Mouse (Mus musculus) liver, embryonic 14.5 days (tissue): ENCODE data around the gene Mycbpap. TPM values are rescaled to one million over a fixed set of nuclear protein-coding genes. Genes with fewer than 3 reads are reported as not detected.
A peak's percentile ranks its signal among the peaks of the same experiment; 100 is the strongest.

Experiments used
- ATAC-seq: fragments of 200-750 bp; cut with Nextera tagmentation; 2 replicates; pipeline ENCODE4 v1.8.0; 2017; ENCODE audit warnings: moderate number of reproducible peaks, mild to moderate bottlenecking, moderate library complexity; ENCODE audit not compliant: insufficient read depth
- DNase-seq, 3 experiments: peaks; one replicate each; pipeline ENCODE4 v3.0.0-alpha.2; 2012 to 2013; ENCODE audit warnings: low read depth in 3 of 3, low spot score in 3 of 3
- H3K27ac ChIP-seq: fragments of 300-500 bp; sonication (generic); 2 replicates; pipeline ENCODE4 v1.5.1; 2014; ENCODE audit warnings: moderate library complexity, mild to moderate bottlenecking, control low read depth, inconsistent platforms
- H3K27me3 ChIP-seq: fragments of 300-500 bp; sonication (generic); 2 replicates; pipeline ENCODE4 v1.6.1; 2014; ENCODE audit warnings: mild to moderate bottlenecking, low read length, moderate library complexity; ENCODE audit not compliant: control insufficient read depth, insufficient read depth
- H3K36me3 ChIP-seq: fragments of 300-500 bp; sonication (generic); replicated peaks from 2 replicates; pipeline ENCODE4 v1.6.1; 2014; ENCODE audit warnings: low read depth; ENCODE audit not compliant: control insufficient read depth, insufficient read depth
- H3K4me1 ChIP-seq, 2 experiments: fragments of 200-500 bp in 1 of 2; fragments of 300-500 bp in 1 of 2; sonication (generic) in 1 of 2; replicated peaks; 2 replicates each; pipeline ENCODE4 v1.6.1; 2012 to 2014; ENCODE audit warnings: antibody characterized with exemption in 1 of 2, inconsistent platforms in 1 of 2, low read length in 1 of 2; ENCODE audit not compliant: control insufficient read depth in 2 of 2, insufficient read depth in 2 of 2
- H3K4me2 ChIP-seq: fragments of 300-500 bp; sonication (generic); 2 replicates; pipeline ENCODE4 v1.6.1; 2014; ENCODE audit warnings: low read depth, mild to moderate bottlenecking, control low read depth, moderate library complexity
- H3K4me3 ChIP-seq, 2 experiments: fragments of 200-500 bp in 1 of 2; fragments of 300-500 bp in 1 of 2; sonication (generic) in 1 of 2; 2 replicates each; pipeline ENCODE4 v1.5.1; 2012 to 2014; ENCODE audit warnings: low read depth in 2 of 2, low read length in 2 of 2, mild to moderate bottlenecking in 2 of 2, control low read depth in 1 of 2, inconsistent platforms in 1 of 2, moderate library complexity in 1 of 2; ENCODE audit not compliant: insufficient read depth in 1 of 2
- H3K9ac ChIP-seq: fragments of 300-500 bp; sonication (generic); replicated peaks from 2 replicates; pipeline ENCODE4 v1.6.1; 2014; ENCODE audit warnings: mild to moderate bottlenecking, control low read depth, moderate library complexity
- H3K9me3 ChIP-seq: fragments of 300-500 bp; sonication (generic); 2 replicates; pipeline ENCODE4 v1.6.1; 2016; ENCODE audit warnings: low read length, mixed read lengths; ENCODE audit not compliant: control insufficient read depth
- CTCF ChIP-seq: IDR thresholded peaks from 2 replicates; pipeline ENCODE4 v1.5.1; 2016; ENCODE audit warnings: antibody characterized with exemption, low read depth, control low read depth
- EP300 ChIP-seq: IDR thresholded peaks from 2 replicates; pipeline ENCODE4 v1.6.1; 2016; ENCODE audit warnings: antibody characterized with exemption, low read depth
- WGBS: fragments of 180-500 bp; shearing (Covaris S2); extraction: QIAGEN DNeasy Blood & Tissue Kit; methylation state at CpG from one replicate; pipeline ENCODE4 v1.1.7; 2014; ENCODE audit not compliant: insufficient replicate concordance; 5-methylcytosine and 5-hydroxymethylcytosine counted together
- polyA plus RNA-seq, 2 experiments: library from polyadenylated mRNA; depleted of rRNA in 1 of 2; stranded (reverse) in 1 of 2; unstranded in 1 of 2; fragments of >200 nt; fragmentation: Nextera tagmentation in 1 of 2; extraction: Ambion mirVana in 1 of 2; gene quantifications; 2 replicates each; pipeline versions ENCODE4 v1.2.1 to v1.2.3; 2012 to 2014

Mycbpap gene
- polyA plus RNA-seq (2012; rRNA removed) (0.03 and 0.09 TPM in 2 replicates), polyA plus RNA-seq (2014; fragmentation: Nextera tagmentation; extraction: Ambion mirVana) (not detected in 2 replicates)

- H3K4me3 ChIP-seq: peak within 1 kb of the TSS; percentile 45 to 56
- no peak within 1 kb of the TSS for H3K9ac ChIP-seq
- no peak within 1 kb of the TSS for H3K27ac ChIP-seq
- WGBS: 1% methylated on average over 42 of the region's 42 CpGs
- TF ChIP-seq CTCF (peak; percentile 32; the same call in 1 of the 2 replicates), EP300 (no peak)
- no peaks in the 10 kb centered on the region for H3K27me3 ChIP-seq
- peak within 1 kb of the TSS; percentile 65 for H3K4me2 ChIP-seq
- peak in 1 of 3 experiments; percentile 22 for DNase-seq
- no peaks in the 10 kb centered on the region for H3K4me1 ChIP-seq
- peak; percentile 31 for ATAC-seq
- H3K36me3 ChIP-seq: no peaks in the 10 kb centered on the region
- no peaks in the 10 kb centered on the region for H3K9me3 ChIP-seq
Measured at GRCm38 (mm10) chr11:94521219-94521843, at the start of gene Mycbpap. Gene Mycbpap (minus strand): TSS chr11:94521742.

GRCm38 (mm10) chr11:94570612-94571011, 49.1 kb upstream of the Mycbpap start:
- Histone ChIP-seq H3K4me2 (no peak overlapping the region), H3K36me3 (no peaks in the 10 kb centered on the region), H3K9ac (no peak overlapping the region), H3K9me3 (no peaks in the 10 kb centered on the region), H3K4me1 (no peaks in the 10 kb centered on the region), H3K27me3 (no peaks in the 10 kb centered on the region; the same call in 1 of the 2 replicates), H3K4me3 (no peak overlapping the region), H3K27ac (no peak overlapping the region)
- no peak for TF ChIP-seq CTCF
- DNase-seq (no peak), ATAC-seq (no peak)
- WGBS: 12% methylated on average over 9 of the region's 9 CpGs

GRCm38 (mm10) chr11:94567326-94567725, 45.8 kb upstream of the Mycbpap start:
- DNase-seq: no peak
- no peak for ATAC-seq
- Histone ChIP-seq H3K4me1 (no peaks in the 10 kb centered on the region), H3K9me3 (no peaks in the 10 kb centered on the region), H3K27me3 (peaks cover 12% of the 10 kb centered on the region), H3K9ac (no peak overlapping the region), H3K4me2 (no peak overlapping the region), H3K4me3 (no peak overlapping the region), H3K36me3 (no peaks in the 10 kb centered on the region), H3K27ac (no peak overlapping the region)
- TF ChIP-seq CTCF: no peak
- no peak for TF ChIP-seq EP300
- WGBS: 75% methylated on average over 7 of the region's 7 CpGs

GRCm38 (mm10) chr11:94566534-94566933, 45.0 kb upstream of the Mycbpap start:
- TF ChIP-seq CTCF: no peak
- no peak for TF ChIP-seq EP300
- no peaks in the 10 kb centered on the region for H3K36me3 ChIP-seq
- DNase-seq: no peak
- ATAC-seq: 0 out of 2 replicates have a peak, but pooled peaks have one; percentile 19
- H3K4me1 ChIP-seq: no peaks in the 10 kb centered on the region
- 41% methylated on average over 6 of the region's 6 CpGs for WGBS
- peaks cover 12% of the 10 kb centered on the region for H3K27me3 ChIP-seq
- H3K4me2 ChIP-seq: no peak overlapping the region
- H3K27ac ChIP-seq: no peak overlapping the region
- no peaks in the 10 kb centered on the region for H3K9me3 ChIP-seq
- no peak overlapping the region for H3K4me3 ChIP-seq
- H3K9ac ChIP-seq: no peak overlapping the region

- H3K4me3 ChIP-seq: no peak overlapping the region
- peaks cover 12% of the 10 kb centered on the region for H3K27me3 ChIP-seq
- peak overlapping the region; percentile 44 for H3K4me2 ChIP-seq
- WGBS: 22% methylated on average over 16 of the region's 16 CpGs
- no peak overlapping the region for H3K27ac ChIP-seq
- no peak overlapping the region for H3K9ac ChIP-seq
- TF ChIP-seq EP300 (no peak), CTCF (no peak)
- DNase-seq (no peak), ATAC-seq (no peak)
- no peaks in the 10 kb centered on the region for H3K4me1 ChIP-seq
- no peaks in the 10 kb centered on the region for H3K36me3 ChIP-seq
- no peaks in the 10 kb centered on the region for H3K9me3 ChIP-seq
Measured at GRCm38 (mm10) chr11:94565151-94565479, 43.6 kb upstream of the Mycbpap start.
